Mouse (Mus musculus): ENCODE data around the gene Zcchc18. TPM values are rescaled to one million over a fixed set of nuclear protein-coding genes. Genes with fewer than 3 reads are reported as not detected.

The Zcchc18 gene
- polyA plus RNA-seq (2017; shearing (Covaris generic)) = 10 to 100 TPM; 35.8 to 43.0 TPM

DNA sequence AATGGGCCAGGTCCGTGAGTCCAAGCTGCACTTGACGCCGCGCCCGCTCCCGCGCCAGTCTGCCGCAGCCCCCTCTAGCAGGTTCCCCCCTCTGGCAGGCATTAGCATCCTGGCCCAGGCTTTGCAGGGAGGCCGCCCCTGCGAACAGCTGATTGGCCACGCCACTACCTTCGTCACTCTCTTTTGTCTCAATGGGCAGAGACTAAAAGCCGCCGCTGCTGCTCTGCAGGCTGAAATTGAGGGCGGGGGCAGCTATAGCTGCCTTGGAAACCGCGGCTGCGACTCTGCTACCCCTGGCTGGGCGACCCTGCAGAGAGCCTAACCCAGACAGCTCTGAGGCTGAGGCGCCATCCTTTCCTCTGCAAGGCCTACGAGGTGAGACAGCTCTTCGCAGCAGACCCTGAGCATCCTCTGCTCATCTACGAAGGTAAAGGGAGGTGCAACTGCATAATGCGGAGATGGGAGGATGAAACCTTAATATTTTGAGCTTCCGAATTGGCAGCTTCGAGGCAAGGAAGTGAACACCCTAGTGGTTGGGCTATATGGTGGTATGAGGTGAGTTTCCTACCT, at the start of gene Zcchc18:
Zcchc18 (plus strand) TSS at position 178 of the 570 bp plus-strand sequence.

GRCm38 (mm10) chrX:136975397-136975796, 17.6 kb upstream of the Zcchc18 start, which contains the start of gene Tmsb15b2:
Gene Tmsb15b2, minus strand, starts transcription at chrX:136975497.

DNA sequence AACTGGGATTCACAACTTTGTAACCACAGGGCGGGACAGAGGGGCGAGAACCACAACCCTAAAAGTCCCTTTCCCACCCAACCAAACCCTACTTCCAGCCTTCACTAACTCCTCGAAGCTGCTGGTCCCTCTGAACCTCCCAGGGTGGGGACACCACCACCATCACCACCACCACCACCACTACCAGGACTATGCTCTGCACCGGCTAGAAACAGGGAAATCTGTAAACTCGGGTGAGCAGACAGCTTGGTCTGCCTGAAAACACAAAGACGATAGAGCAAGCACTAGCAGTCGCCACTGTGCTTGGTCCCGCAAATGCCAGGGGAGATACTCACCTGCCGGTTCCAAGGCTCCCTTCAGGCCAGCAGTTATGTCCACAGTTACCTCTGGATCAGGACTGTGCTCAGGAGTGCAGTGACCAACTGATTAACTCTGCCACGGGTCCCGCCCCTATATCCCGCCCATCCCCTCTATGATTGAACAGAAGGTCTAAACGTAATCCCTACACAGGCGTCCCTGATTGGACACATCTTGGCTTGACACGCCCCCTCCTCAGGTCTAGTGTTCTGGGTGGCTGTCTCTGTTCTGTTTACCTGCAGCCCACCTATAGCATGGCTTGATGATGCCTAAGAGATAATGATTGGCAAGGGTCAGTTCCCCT, 16.4 kb upstream of the Zcchc18 start, which contains the start of the genes Tmsb15l and Tmsb15b1:
Tmsb15l (minus strand) TSS at position 446 of the 661 bp plus-strand sequence.
Tmsb15b1 (minus strand) TSS at position 451 of the 661 bp plus-strand sequence.

GRCm38 (mm10) chrX:137038000-137038483, 45.1 kb downstream of the Zcchc18 start, which contains the start of gene Slc25a53:
Gene Slc25a53, minus strand, starts transcription at chrX:137038302.

Other genes starting within 250 kb of the Zcchc18 start
- gene Morf4l2, start 249.5 kb upstream of the Zcchc18 start, polyA plus RNA-seq (2017; shearing (Covaris generic)) = 10 to 100 TPM; 79.5 to 99.9 TPM
- not detected for gene Glra4, start 213.0 kb upstream of the Zcchc18 start, polyA plus RNA-seq (2017; shearing (Covaris generic))
- 1 to 10 TPM; 1.1 to 1.2 TPM for gene Plp1, start 170.5 kb upstream of the Zcchc18 start, polyA plus RNA-seq (2017; shearing (Covaris generic))
- not detected for gene Rab9b, start 124.4 kb upstream of the Zcchc18 start, polyA plus RNA-seq (2017; shearing (Covaris generic))
- not detected for gene H2bfm, start 65.8 kb upstream of the Zcchc18 start, polyA plus RNA-seq (2017; shearing (Covaris generic))
- 10 to 100 TPM; 52.0 to 67.4 TPM for gene Tmsb15b2, start 17.7 kb upstream of the Zcchc18 start, polyA plus RNA-seq (2017; shearing (Covaris generic))
- 1 to 10 TPM; 2.0 to 2.4 TPM for gene Tmsb15l, start 16.3 kb upstream of the Zcchc18 start, polyA plus RNA-seq (2017; shearing (Covaris generic))
- gene Tmsb15b1, start 16.3 kb upstream of the Zcchc18 start, polyA plus RNA-seq (2017; shearing (Covaris generic)) = 10 to 100 TPM; 31.1 to 36.3 TPM
- gene Slc25a53, start 45.1 kb downstream of the Zcchc18 start, polyA plus RNA-seq (2017; shearing (Covaris generic)) = 10 to 100 TPM in 1 of 2 experiments, 1 to 10 TPM in 1; 9.9 to 18.6 TPM
- 1 to 10 TPM; 4.2 to 5.0 TPM for gene Fam199x, start 56.4 kb downstream of the Zcchc18 start, polyA plus RNA-seq (2017; shearing (Covaris generic))
- gene Esx1, start 128.9 kb downstream of the Zcchc18 start, polyA plus RNA-seq (2017; shearing (Covaris generic)) = not detected